9 mouse cellular contexts compared by ENCODE assay signal in the genomic region with DNA sequence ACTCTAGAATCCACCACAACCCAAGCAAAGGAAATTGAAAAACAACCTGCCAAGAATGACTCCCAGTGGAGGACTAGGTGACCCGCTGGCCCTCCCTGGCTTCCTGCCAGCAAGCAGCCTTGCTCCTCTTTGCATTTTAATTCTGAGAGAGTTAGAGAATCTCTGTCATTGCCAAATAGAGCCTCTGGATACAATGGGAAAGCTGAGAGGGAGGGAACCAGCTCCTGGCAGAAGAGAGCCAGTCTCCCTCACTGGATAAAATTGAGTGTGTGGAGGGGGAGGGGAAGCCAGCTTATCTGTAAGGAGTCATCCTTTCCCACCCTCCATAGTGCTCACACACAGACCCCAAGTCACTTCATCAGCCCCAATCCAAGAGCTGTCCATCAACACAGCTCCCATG. TPM values are rescaled to one million over a fixed set of nuclear protein-coding genes. Genes with fewer than 3 reads are reported as not detected.
DNase-seq lines count a peak whose midpoint lies in the region; ATAC-seq and TF ChIP-seq lines count a peak whose summit lies in the region.
"Had no signal": no experiment of that assay in that cellular context is flagged by ENCODE, and none has a peak within 500 bp of the region (broad histone marks: within the 10 kb centered on the region; RNA-seq: fewer than 3 reads in every experiment).

No protein-coding gene starts in this region.

- no peak for TF ChIP-seq RAD21 in MEL (IDR thresholded peaks at IDR 0.05; ENCODE audit: low read depth, low read length)

- no peaks in the 10 kb centered on the region for H3K79me2 ChIP-seq in MEL (ENCODE audit: control insufficient read depth, insufficient read depth, low read length, poor library complexity)

- no peak overlapping the region for H3K4me2 ChIP-seq in heart, embryonic 12.5 days
- H3K4me2 ChIP-seq in forebrain, embryonic 12.5 days: 0 out of 2 replicates have a peak overlapping the region, but pooled peaks have one; percentile 50
- H3K4me2 ChIP-seq in kidney, postnatal 0 days (ENCODE audit: low read length): no peak overlapping the region
- H3K4me2 ChIP-seq in intestine, embryonic 15.5 days (replicated peaks): no peak overlapping the region

- no peak for TF ChIP-seq CTCF in MEL (IDR thresholded peaks at IDR 0.05 in 2 of 3, conservative IDR thresholded peaks at IDR 0.05 in 1 of 3; ENCODE audit: control insufficient read depth in 1 of 3, insufficient read depth in 1 of 3, low read depth in 2 of 3, low read length in 3 of 3, poor library complexity in 1 of 3, severe bottlenecking in 1 of 3)
- no peak for TF ChIP-seq CTCF in kidney, postnatal 0 days (IDR thresholded peaks at IDR 0.05; ENCODE audit: low read depth)
- TF ChIP-seq CTCF in thymus, adult 2 months (IDR thresholded peaks at IDR 0.05; ENCODE audit: borderline replicate concordance, control insufficient read depth, extremely low read depth, insufficient read depth, low read length, poor library complexity): no peak

- H3K36me3 ChIP-seq in heart, embryonic 12.5 days: peaks cover 31% of the 10 kb centered on the region
- no peaks in the 10 kb centered on the region for H3K36me3 ChIP-seq in MEL (ENCODE audit: control insufficient read depth in 1 of 2, insufficient read depth in 2 of 2, low read length in 2 of 2)
- H3K36me3 ChIP-seq in forebrain, embryonic 12.5 days (replicated peaks): peaks cover 23% of the 10 kb centered on the region
- no peaks in the 10 kb centered on the region for H3K36me3 ChIP-seq in kidney, postnatal 0 days (ENCODE audit: insufficient read depth, low read length)
- peaks cover 15% of the 10 kb centered on the region for H3K36me3 ChIP-seq in thymus, adult 2 months (ENCODE audit: control insufficient read depth, insufficient read depth, low read length)
- H3K36me3 ChIP-seq in intestine, embryonic 15.5 days: no peaks in the 10 kb centered on the region

- ATAC-seq in heart, embryonic 12.5 days (ENCODE audit: insufficient number of reproducible peaks, low FRiP score): no peak
- peak; percentile 66 for ATAC-seq in forebrain, embryonic 12.5 days (ENCODE audit: low FRiP score)
- ATAC-seq in kidney, postnatal 0 days (replicated peaks; ENCODE audit: low FRiP score, low read depth): no peak
- no peak for ATAC-seq in intestine, embryonic 15.5 days

- H3K4me3 ChIP-seq in heart, embryonic 12.5 days: no peak overlapping the region
- H3K4me3 ChIP-seq in MEL (ENCODE audit: control insufficient read depth in 1 of 2, insufficient read depth in 1 of 2, low read depth in 2 of 2, low read length in 2 of 2): no peak overlapping the region
- no peak overlapping the region for H3K4me3 ChIP-seq in forebrain, embryonic 12.5 days (replicated peaks)
- no peak overlapping the region for H3K4me3 ChIP-seq in kidney, postnatal 0 days (replicated peaks; ENCODE audit: low read depth, low read length)
- H3K4me3 ChIP-seq in thymus, adult 2 months (ENCODE audit: control insufficient read depth, insufficient read depth, low read length): no peak overlapping the region
- H3K4me3 ChIP-seq in intestine, embryonic 15.5 days (replicated peaks): no peak overlapping the region

- H3K27ac ChIP-seq in heart, embryonic 12.5 days (ENCODE audit: poor library complexity, severe bottlenecking): no peak overlapping the region
- no peak overlapping the region for H3K27ac ChIP-seq in MEL (ENCODE audit: control insufficient read depth, low read depth, low read length)
- H3K27ac ChIP-seq in forebrain, embryonic 12.5 days: peak overlapping the region; percentile 71
- no peak overlapping the region for H3K27ac ChIP-seq in kidney, postnatal 0 days
- H3K27ac ChIP-seq in thymus, adult 2 months (ENCODE audit: control insufficient read depth, insufficient read depth, low read length): no peak overlapping the region
- H3K27ac ChIP-seq in intestine, embryonic 15.5 days: no peak overlapping the region

- TF ChIP-seq EP300 in MEL (IDR thresholded peaks at IDR 0.05; ENCODE audit: low read depth in 1 of 2, low read length in 2 of 2): no peak

- peak; percentile 42 to 48 for DNase-seq in heart, adult 18-20 months
- DNase-seq in MEL (ENCODE audit: low read depth, low spot score): no peak
- DNase-seq in kidney, postnatal 0 days (ENCODE audit: low spot score): peak; percentile 14
- DNase-seq in right cerebral cortex, postnatal 4 days: peak; percentile 41
- DNase-seq in thymus, adult 2 months: no peak

- H3K9ac ChIP-seq in heart, embryonic 12.5 days: no peak overlapping the region
- no peak overlapping the region for H3K9ac ChIP-seq in MEL (ENCODE audit: control insufficient read depth, low read depth, low read length, poor library complexity, severe bottlenecking)
- H3K9ac ChIP-seq in forebrain, embryonic 12.5 days: no peak overlapping the region
- no peak overlapping the region for H3K9ac ChIP-seq in kidney, postnatal 0 days (ENCODE audit: low read depth, low read length)
- no peak overlapping the region for H3K9ac ChIP-seq in intestine, embryonic 15.5 days

- H3K9me3 ChIP-seq in heart, embryonic 12.5 days (replicated peaks): no peaks in the 10 kb centered on the region
- H3K9me3 ChIP-seq in MEL (replicated peaks; ENCODE audit: insufficient read depth, low read length): no peaks in the 10 kb centered on the region
- H3K9me3 ChIP-seq in forebrain, embryonic 12.5 days: no peaks in the 10 kb centered on the region
- no peaks in the 10 kb centered on the region for H3K9me3 ChIP-seq in kidney, postnatal 0 days (replicated peaks; ENCODE audit: low read length)
- no peaks in the 10 kb centered on the region for H3K9me3 ChIP-seq in intestine, embryonic 15.5 days
- H3K9me3 ChIP-seq: G1E had no signal

- WGBS in heart, embryonic 12.5 days: 26% methylated on average over 1 of the region's 1 CpGs
- WGBS in forebrain, embryonic 12.5 days: 11% methylated on average over 1 of the region's 1 CpGs
- 32% methylated on average over 1 of the region's 1 CpGs for WGBS in kidney, postnatal 0 days
- WGBS in thymus, adult 2 months: 69% methylated on average over 1 of the region's 1 CpGs
- WGBS in intestine, embryonic 15.5 days: 50% methylated on average over 1 of the region's 1 CpGs

- TF ChIP-seq POLR2A in MEL (IDR thresholded peaks at IDR 0.05; ENCODE audit: control insufficient read depth in 1 of 2, insufficient read depth in 1 of 2, low read depth in 1 of 2, low read length in 2 of 2, poor library complexity in 1 of 2): no peak
- no peak for TF ChIP-seq POLR2A in thymus, adult 2 months (IDR thresholded peaks at IDR 0.05; ENCODE audit: control insufficient read depth, extremely low read depth, insufficient read depth, low read length, poor library complexity)

- peaks cover 33% of the 10 kb centered on the region for H3K27me3 ChIP-seq in heart, embryonic 12.5 days (replicated peaks)
- no peaks in the 10 kb centered on the region for H3K27me3 ChIP-seq in MEL (ENCODE audit: control insufficient read depth in 1 of 2, insufficient read depth in 2 of 2, low read length in 2 of 2)
- H3K27me3 ChIP-seq in forebrain, embryonic 12.5 days: peaks cover 3% of the 10 kb centered on the region; the same call in 1 of the 2 replicates
- no peaks in the 10 kb centered on the region for H3K27me3 ChIP-seq in kidney, postnatal 0 days (ENCODE audit: insufficient read depth, low read length)
- no peaks in the 10 kb centered on the region for H3K27me3 ChIP-seq in thymus, adult 2 months (ENCODE audit: control insufficient read depth, insufficient read depth, low read length)
- H3K27me3 ChIP-seq in intestine, embryonic 15.5 days (replicated peaks): peaks cover 2% of the 10 kb centered on the region; the same call in 1 of the 2 replicates

- peaks cover 22% of the 10 kb centered on the region for H3K4me1 ChIP-seq in heart, embryonic 12.5 days (replicated peaks)
- H3K4me1 ChIP-seq in MEL (ENCODE audit: control insufficient read depth in 1 of 2, insufficient read depth in 2 of 2, low read length in 2 of 2): no peaks in the 10 kb centered on the region
- H3K4me1 ChIP-seq in forebrain, embryonic 12.5 days: peaks cover 30% of the 10 kb centered on the region
- no peaks in the 10 kb centered on the region for H3K4me1 ChIP-seq in kidney, postnatal 0 days (replicated peaks; ENCODE audit: insufficient read depth, low read length)
- H3K4me1 ChIP-seq in thymus, adult 2 months (replicated peaks; ENCODE audit: control insufficient read depth, insufficient read depth, low read length): no peaks in the 10 kb centered on the region
- H3K4me1 ChIP-seq in intestine, embryonic 15.5 days (replicated peaks): no peaks in the 10 kb centered on the region; the same call in 1 of the 2 replicates

TF ChIP-seq in MEL, 35 proteins besides CTCF, POLR2A, EP300 and RAD21:
- TF ChIP-seq SMC3 (IDR thresholded peaks at IDR 0.05; ENCODE audit: low read depth, low read length): no peak
- 0 out of 2 replicates have a peak, but pooled peaks have one; percentile 31 for TF ChIP-seq POLR2AphosphoS2 (IDR thresholded peaks at IDR 0.05; ENCODE audit: low read length)
TF ChIP-seq in MEL: peak in this region for 1.

RNA-seq across cellular contexts. Expression of a gene that starts 0.7 kb away (rescaled TPM):
- total RNA-seq in heart, adult 18-20 months (2021): under 1 TPM in 1 of 2 experiments, not detected in 1; 0.36 TPM
- polyA plus RNA-seq in heart, embryonic 12.5 days (2016; fragmentation: Nextera tagmentation; extraction: Ambion mirVana): 0.43 and 0.59 TPM in 2 replicates
- not detected in 2 replicates for total RNA-seq in MEL (2012; rRNA removed)
- not detected for polyA plus RNA-seq in MEL (2012; ENCODE audit: insufficient read depth in 1 of 2, insufficient read length in 2 of 2, low read depth in 1 of 2, low replicate concordance in 2 of 2, missing spikeins in 1 of 2)
- 8.8 and 9.5 TPM in 2 replicates for polyA plus RNA-seq in forebrain, embryonic 12.5 days (2016; fragmentation: Nextera tagmentation; extraction: Ambion mirVana)
- 0.94 and 1.3 TPM in 2 replicates for polyA plus RNA-seq in kidney, postnatal 0 days (2015; fragmentation: Nextera tagmentation; extraction: Ambion mirVana)
- polyA plus RNA-seq in thymus, adult 2 months (2012; rRNA removed): 1.4 and 2.4 TPM in 2 replicates
- polyA plus RNA-seq in intestine, embryonic 15.5 days (2015; fragmentation: Nextera tagmentation; extraction: Ambion mirVana): 0.50 and 1.3 TPM in 2 replicates
- polyA plus RNA-seq: G1E had no signal

RNA-seq across cellular contexts. Expression of a gene that starts 38.6 kb away (rescaled TPM):
- total RNA-seq in heart, adult 18-20 months (2021): 1 to 10 TPM; 2.1 to 2.8 TPM
- 4.7 and 5.1 TPM in 2 replicates for polyA plus RNA-seq in heart, embryonic 12.5 days (2016; fragmentation: Nextera tagmentation; extraction: Ambion mirVana)
- total RNA-seq in MEL (2012; rRNA removed): 2.2 and 2.4 TPM in 2 replicates
- 1 to 10 TPM in 1 of 2 experiments, not detected in 1; 2.8 TPM for polyA plus RNA-seq in MEL (2012; ENCODE audit: insufficient read depth in 1 of 2, insufficient read length in 2 of 2, low read depth in 1 of 2, low replicate concordance in 2 of 2, missing spikeins in 1 of 2)
- 19.0 and 24.5 TPM in 2 replicates for polyA plus RNA-seq in forebrain, embryonic 12.5 days (2016; fragmentation: Nextera tagmentation; extraction: Ambion mirVana)
- 1.8 and 1.9 TPM in 2 replicates for polyA plus RNA-seq in kidney, postnatal 0 days (2015; fragmentation: Nextera tagmentation; extraction: Ambion mirVana)
- 10.2 and 12.3 TPM in 2 replicates for polyA plus RNA-seq in thymus, adult 2 months (2012; rRNA removed)
- polyA plus RNA-seq in intestine, embryonic 15.5 days (2015; fragmentation: Nextera tagmentation; extraction: Ambion mirVana): 2.5 and 3.0 TPM in 2 replicates
- polyA plus RNA-seq: G1E had no signal

Comparison
In these comparisons a context has a peak if more than half of its experiments do, and no peak if none do; other contexts are left out.
1. DNase-seq: peak in heart, adult 18-20 months (2 of 2), kidney, postnatal 0 days (single experiment) and right cerebral cortex, postnatal 4 days (single experiment); none in MEL (single experiment) and thymus, adult 2 months (single experiment).